Mouse (Mus musculus): ENCODE measurements around the gene Bhlhb9. TPM values are rescaled to one million over a fixed set of nuclear protein-coding genes. Genes with fewer than 3 reads are reported as not detected.

Bhlhb9 gene
- polyA plus RNA-seq, 1 experiment from 2014 or later: 57.7 TPM

- WGBS: 76% methylated on average over 7 of the region's 7 CpGs
- no peak for ATAC-seq (ENCODE audit: extremely low read depth, insufficient number of reproducible peaks, low FRiP score, low TSS enrichment)
Measured at GRCm38 (mm10) chrX:135922162-135922561, 124.8 kb downstream of the Bhlhb9 start.

GRCm38 (mm10) chrX:135925911-135926310 lies 128.5 kb downstream of the Bhlhb9 start:
- no peak overlapping the region for H3K4me3 ChIP-seq
- no peak for ATAC-seq (ENCODE audit: extremely low read depth, insufficient number of reproducible peaks, low FRiP score, low TSS enrichment)
- no peak overlapping the region for H3K4me2 ChIP-seq
- no peaks in the 10 kb centered on the region for H3K4me1 ChIP-seq
- H3K27ac ChIP-seq (replicated peaks): no peak overlapping the region
- H3K27me3 ChIP-seq (replicated peaks): no peaks in the 10 kb centered on the region
- no peaks in the 10 kb centered on the region for H3K36me3 ChIP-seq
- WGBS: 47% methylated on average over 3 of the region's 3 CpGs
- no peak overlapping the region for H3K9ac ChIP-seq
- no peaks in the 10 kb centered on the region for H3K9me3 ChIP-seq

More at GRCm38 (mm10) chrX:135922162-135922561, 124.8 kb downstream of the Bhlhb9 start:
- Histone ChIP-seq H3K9me3 (no peaks in the 10 kb centered on the region), H3K27ac (replicated peaks) (no peak overlapping the region), H3K4me2 (no peak overlapping the region), H3K4me1 (no peaks in the 10 kb centered on the region), H3K36me3 (no peaks in the 10 kb centered on the region), H3K9ac (no peak overlapping the region), H3K4me3 (no peak overlapping the region), H3K27me3 (replicated peaks) (no peaks in the 10 kb centered on the region)

- Histone ChIP-seq H3K9ac (no peak overlapping the region), H3K27ac (replicated peaks) (no peak overlapping the region), H3K36me3 (no peaks in the 10 kb centered on the region), H3K27me3 (replicated peaks) (no peaks in the 10 kb centered on the region), H3K9me3 (no peaks in the 10 kb centered on the region), H3K4me1 (no peaks in the 10 kb centered on the region), H3K4me2 (no peak overlapping the region), H3K4me3 (no peak overlapping the region)
- no peak for ATAC-seq (ENCODE audit: extremely low read depth, insufficient number of reproducible peaks, low FRiP score, low TSS enrichment)
Measured at GRCm38 (mm10) chrX:135928588-135928987, 131.2 kb downstream of the Bhlhb9 start.

- Histone ChIP-seq H3K36me3 (no peaks in the 10 kb centered on the region), H3K9ac (no peak overlapping the region), H3K9me3 (no peaks in the 10 kb centered on the region), H3K27me3 (replicated peaks) (no peaks in the 10 kb centered on the region), H3K4me1 (no peaks in the 10 kb centered on the region; the same call in 1 of the 2 replicates), H3K4me3 (no peak overlapping the region), H3K27ac (replicated peaks) (no peak overlapping the region), H3K4me2 (no peak overlapping the region)
- no peak for ATAC-seq (ENCODE audit: extremely low read depth, insufficient number of reproducible peaks, low FRiP score, low TSS enrichment)
- 50% methylated on average over 1 of the region's 1 CpGs for WGBS
Measured at GRCm38 (mm10) chrX:135936452-135936851, 139.1 kb downstream of the Bhlhb9 start.

MicroRNAs within 50 kb of the gene (microRNA counts, 519-probe panel; counts per million panel counts)
- microRNA mmu-miR-1970: 209 counts per million, percentile 61 among the panel's probes with 10 or more counts

Small RNAs within 50 kb of the gene (microRNA-seq; reads per million reads assigned to microRNA genes)
- not detected for gene Mir1970

Other genes starting within 250 kb of the Bhlhb9 start
- not detected in 2 replicates for gene Nxf7, start 198.8 kb upstream of the Bhlhb9 start, polyA plus RNA-seq (2015; fragmentation: Nextera tagmentation; extraction: Ambion mirVana)
- not detected in 2 replicates for gene Prame, start 169.9 kb upstream of the Bhlhb9 start, polyA plus RNA-seq (2015; fragmentation: Nextera tagmentation; extraction: Ambion mirVana)
- not detected in 2 replicates for gene Tcp11x2, start 103.8 kb upstream of the Bhlhb9 start, polyA plus RNA-seq (2015; fragmentation: Nextera tagmentation; extraction: Ambion mirVana)
- 0.88 TPM in 1 of 2 replicates, not detected in the other for gene Tmsb15a, start 72.3 kb upstream of the Bhlhb9 start, polyA plus RNA-seq (2015; fragmentation: Nextera tagmentation; extraction: Ambion mirVana)
- gene Armcx5, start 54.9 kb upstream of the Bhlhb9 start, polyA plus RNA-seq (2015; fragmentation: Nextera tagmentation; extraction: Ambion mirVana): 8.6 and 9.6 TPM in 2 replicates
- gene Gprasp1, start 54.9 kb upstream of the Bhlhb9 start, polyA plus RNA-seq (2015; fragmentation: Nextera tagmentation; extraction: Ambion mirVana): 30.4 and 32.2 TPM in 2 replicates
- gene Gprasp2, start 41.4 kb downstream of the Bhlhb9 start, polyA plus RNA-seq (2015; fragmentation: Nextera tagmentation; extraction: Ambion mirVana): 21.8 and 22.6 TPM in 2 replicates
- 69.2 and 80.4 TPM in 2 replicates for gene Arxes2, start 196.2 kb downstream of the Bhlhb9 start, polyA plus RNA-seq (2015; fragmentation: Nextera tagmentation; extraction: Ambion mirVana)
- 29.2 and 29.5 TPM in 2 replicates for gene Arxes1, start 235.8 kb downstream of the Bhlhb9 start, polyA plus RNA-seq (2015; fragmentation: Nextera tagmentation; extraction: Ambion mirVana)